ENCODE assay signal across 8 mouse cellular contexts in genomic region chr7:80995266-80996146, GRCm38 (mm10). TPM values are rescaled to one million over a fixed set of nuclear protein-coding genes. Genes with fewer than 3 reads are reported as not detected.
A peak's percentile ranks its signal among the peaks of the same experiment; 100 is the strongest.
DNase-seq lines count a peak whose midpoint lies in the region; ATAC-seq and TF ChIP-seq lines count a peak whose summit lies in the region.

No protein-coding gene starts in this region.

- intact Hi-C loops in left cerebral cortex, postnatal 25 days (cut with DNase I) = no loop called here

- DNase-seq in lung, postnatal 0 days (ENCODE audit: low spot score) = no peak
- no peak for DNase-seq in lung, adult 18-20 months
- DNase-seq in forebrain, embryonic 14.5 days (ENCODE audit: low spot score) = no peak
- DNase-seq in left cerebral cortex, postnatal 25 days (ENCODE audit: low spot score in 2 of 2) = no peak
- DNase-seq in urinary bladder, postnatal 10 days (ENCODE audit: low spot score) = no peak
- no peak for DNase-seq in layer of hippocampus, adult 8-10 months (ENCODE audit: low spot score in 2 of 2)

- TF ChIP-seq CTCF in lung, postnatal 0 days (IDR thresholded peaks at IDR 0.05) = no peak

- H3K27ac ChIP-seq in lung, postnatal 0 days (ENCODE audit: low read length) = peak overlapping the region; percentile 15; the same call in 1 of the 2 replicates
- no peak overlapping the region for H3K27ac ChIP-seq in forebrain, embryonic 14.5 days (ENCODE audit: low read depth, low read length)
- H3K27ac ChIP-seq in liver, embryonic 12.5 days = peak overlapping the region; percentile 94
- no peak overlapping the region for H3K27ac ChIP-seq in stomach, embryonic 16.5 days (ENCODE audit: low read length)

- 45% methylated on average over 3 of the region's 3 CpGs for WGBS in lung, postnatal 0 days
- 64% methylated on average over 3 of the region's 3 CpGs for WGBS in forebrain, embryonic 14.5 days
- 14% methylated on average over 3 of the region's 3 CpGs for WGBS in liver, embryonic 12.5 days (ENCODE audit: insufficient replicate concordance)
- WGBS in stomach, embryonic 16.5 days = 56% methylated on average over 3 of the region's 3 CpGs

- no peaks in the 10 kb centered on the region for H3K27me3 ChIP-seq in lung, postnatal 0 days (replicated peaks; ENCODE audit: insufficient read depth, low read length)
- H3K27me3 ChIP-seq in forebrain, embryonic 14.5 days (replicated peaks; ENCODE audit: control insufficient read depth, insufficient read depth, low read length) = no peaks in the 10 kb centered on the region
- no peaks in the 10 kb centered on the region for H3K27me3 ChIP-seq in liver, embryonic 12.5 days (replicated peaks)
- no peaks in the 10 kb centered on the region for H3K27me3 ChIP-seq in stomach, embryonic 16.5 days (ENCODE audit: control insufficient read depth, insufficient read depth, low read length)

- H3K9ac ChIP-seq in lung, postnatal 0 days (replicated peaks; ENCODE audit: low read depth) = no peak overlapping the region
- no peak overlapping the region for H3K9ac ChIP-seq in forebrain, embryonic 14.5 days (ENCODE audit: low read length)
- H3K9ac ChIP-seq in liver, embryonic 12.5 days = peak overlapping the region; percentile 99
- no peak overlapping the region for H3K9ac ChIP-seq in stomach, embryonic 16.5 days (ENCODE audit: low read length)

- peak overlapping the region; percentile 75; the same call in 1 of the 2 replicates for H3K4me2 ChIP-seq in lung, postnatal 0 days (replicated peaks; ENCODE audit: low read depth, low read length)
- peak overlapping the region; percentile 68; the same call in 1 of the 2 replicates for H3K4me2 ChIP-seq in forebrain, embryonic 14.5 days (ENCODE audit: low read length)
- H3K4me2 ChIP-seq in liver, embryonic 12.5 days = peak overlapping the region; percentile 97
- peak overlapping the region; percentile 93 for H3K4me2 ChIP-seq in stomach, embryonic 16.5 days (ENCODE audit: low read depth, low read length)

- H3K36me3 ChIP-seq in lung, postnatal 0 days (ENCODE audit: insufficient read depth, low read length) = no peaks in the 10 kb centered on the region
- H3K36me3 ChIP-seq in forebrain, embryonic 14.5 days (ENCODE audit: control insufficient read depth, insufficient read depth, low read length) = no peaks in the 10 kb centered on the region
- peaks cover 5% of the 10 kb centered on the region; the same call in 1 of the 2 replicates for H3K36me3 ChIP-seq in liver, embryonic 12.5 days
- H3K36me3 ChIP-seq in stomach, embryonic 16.5 days (ENCODE audit: control insufficient read depth, insufficient read depth, low read length) = no peaks in the 10 kb centered on the region

- H3K4me1 ChIP-seq in lung, postnatal 0 days (ENCODE audit: insufficient read depth, low read depth, low read length) = peaks cover 22% of the 10 kb centered on the region; the same call in 1 of the 2 replicates
- H3K4me1 ChIP-seq in forebrain, embryonic 14.5 days (ENCODE audit: control insufficient read depth, insufficient read depth, low read length) = peaks cover 11% of the 10 kb centered on the region
- H3K4me1 ChIP-seq in liver, embryonic 12.5 days = peaks cover 76% of the 10 kb centered on the region
- H3K4me1 ChIP-seq in stomach, embryonic 16.5 days (ENCODE audit: control insufficient read depth, insufficient read depth, low read length) = peaks cover 24% of the 10 kb centered on the region

- ATAC-seq in lung, postnatal 0 days = no peak
- ATAC-seq in forebrain, embryonic 14.5 days = no peak
- 0 out of 2 replicates have a peak, but pooled peaks have one; percentile 6 for ATAC-seq in liver, embryonic 12.5 days
- no peak for ATAC-seq in stomach, embryonic 16.5 days (ENCODE audit: insufficient read depth, low FRiP score)

- no peak overlapping the region for H3K4me3 ChIP-seq in lung, postnatal 0 days (ENCODE audit: low read depth, low read length)
- no peak overlapping the region for H3K4me3 ChIP-seq in forebrain, embryonic 14.5 days (ENCODE audit: low read depth, low read length)
- peak overlapping the region; percentile 97 for H3K4me3 ChIP-seq in liver, embryonic 12.5 days
- H3K4me3 ChIP-seq in stomach, embryonic 16.5 days (replicated peaks; ENCODE audit: low read length) = peak overlapping the region; percentile 98; the same call in 1 of the 2 replicates

- TF ChIP-seq EP300 in lung, postnatal 0 days (IDR thresholded peaks at IDR 0.05) = no peak

- no peaks in the 10 kb centered on the region for H3K9me3 ChIP-seq in lung, postnatal 0 days (ENCODE audit: low read length)
- H3K9me3 ChIP-seq in forebrain, embryonic 14.5 days (replicated peaks; ENCODE audit: control insufficient read depth, low read length) = no peaks in the 10 kb centered on the region
- no peaks in the 10 kb centered on the region for H3K9me3 ChIP-seq in liver, embryonic 12.5 days (replicated peaks)
- H3K9me3 ChIP-seq in stomach, embryonic 16.5 days (replicated peaks; ENCODE audit: control insufficient read depth, low read length) = no peaks in the 10 kb centered on the region

RNA-seq across cellular contexts. Expression of gene Zfp592, which starts 2.0 kb away (rescaled TPM):
- polyA plus RNA-seq in lung, postnatal 0 days (2015; fragmentation: Nextera tagmentation; extraction: Ambion mirVana) = 6.4 and 6.6 TPM in 2 replicates
- polyA plus RNA-seq in forebrain, embryonic 14.5 days (2014; fragmentation: Nextera tagmentation; extraction: Ambion mirVana) = 5.8 and 9.3 TPM in 2 replicates
- 11.9 and 12.0 TPM in 2 replicates for polyA plus RNA-seq in liver, embryonic 12.5 days (2016; fragmentation: Nextera tagmentation; extraction: Ambion mirVana)
- 11.5 and 12.1 TPM in 2 replicates for polyA plus RNA-seq in stomach, embryonic 16.5 days (2015; fragmentation: Nextera tagmentation; extraction: Ambion mirVana)
- total RNA-seq in left cerebral cortex, postnatal 25 days (2021) = 10 to 100 TPM; 18.7 to 19.6 TPM
- 10 to 100 TPM; 21.5 to 30.6 (median 26.4) TPM for total RNA-seq in layer of hippocampus, adult 8-10 months (2022)

RNA-seq across cellular contexts. Expression of gene Sec11a, which starts 47.9 kb away (rescaled TPM):
- 170 and 172 TPM in 2 replicates for polyA plus RNA-seq in lung, postnatal 0 days (2015; fragmentation: Nextera tagmentation; extraction: Ambion mirVana)
- polyA plus RNA-seq in forebrain, embryonic 14.5 days (2014; fragmentation: Nextera tagmentation; extraction: Ambion mirVana) = 149 and 164 TPM in 2 replicates
- 123 and 124 TPM in 2 replicates for polyA plus RNA-seq in liver, embryonic 12.5 days (2016; fragmentation: Nextera tagmentation; extraction: Ambion mirVana)
- polyA plus RNA-seq in stomach, embryonic 16.5 days (2015; fragmentation: Nextera tagmentation; extraction: Ambion mirVana) = 227 and 228 TPM in 2 replicates
- total RNA-seq in left cerebral cortex, postnatal 25 days (2021) = 10 to 100 TPM; 52.2 to 60.2 TPM
- total RNA-seq in layer of hippocampus, adult 8-10 months (2022) = 10 to 100 TPM; 50.9 to 60.0 (median 55.3) TPM

Comparison
In these comparisons a context has a peak if more than half of its experiments do, and no peak if none do; other contexts are left out.
1. H3K27ac ChIP-seq: peak in lung, postnatal 0 days (single experiment) and liver, embryonic 12.5 days (single experiment); none in forebrain, embryonic 14.5 days (single experiment) and stomach, embryonic 16.5 days (single experiment).
2. H3K4me3 ChIP-seq: peak in liver, embryonic 12.5 days (single experiment) and stomach, embryonic 16.5 days (single experiment); none in lung, postnatal 0 days (single experiment) and forebrain, embryonic 14.5 days (single experiment).
3. Peak in every context shown above with its lines, with median percentiles within 50 percentile points of each other: H3K4me2 ChIP-seq.